Mouse (Mus musculus): ENCODE results near the gene Brca1. TPM values are rescaled to one million over a fixed set of nuclear protein-coding genes. Genes with fewer than 3 reads are reported as not detected.
A peak's percentile ranks its signal among the peaks of the same experiment; 100 is the strongest.
"Not testable (repeated sequence)": the region's sequence is repeated elsewhere in the genome, so short reads cannot be mapped to it uniquely, and the experiment has no call there.

The Brca1 gene
- polyA plus RNA-seq (2015; fragmentation: Nextera tagmentation; extraction: Ambion mirVana): 12.9 and 14.4 TPM in 2 replicates

DNA sequence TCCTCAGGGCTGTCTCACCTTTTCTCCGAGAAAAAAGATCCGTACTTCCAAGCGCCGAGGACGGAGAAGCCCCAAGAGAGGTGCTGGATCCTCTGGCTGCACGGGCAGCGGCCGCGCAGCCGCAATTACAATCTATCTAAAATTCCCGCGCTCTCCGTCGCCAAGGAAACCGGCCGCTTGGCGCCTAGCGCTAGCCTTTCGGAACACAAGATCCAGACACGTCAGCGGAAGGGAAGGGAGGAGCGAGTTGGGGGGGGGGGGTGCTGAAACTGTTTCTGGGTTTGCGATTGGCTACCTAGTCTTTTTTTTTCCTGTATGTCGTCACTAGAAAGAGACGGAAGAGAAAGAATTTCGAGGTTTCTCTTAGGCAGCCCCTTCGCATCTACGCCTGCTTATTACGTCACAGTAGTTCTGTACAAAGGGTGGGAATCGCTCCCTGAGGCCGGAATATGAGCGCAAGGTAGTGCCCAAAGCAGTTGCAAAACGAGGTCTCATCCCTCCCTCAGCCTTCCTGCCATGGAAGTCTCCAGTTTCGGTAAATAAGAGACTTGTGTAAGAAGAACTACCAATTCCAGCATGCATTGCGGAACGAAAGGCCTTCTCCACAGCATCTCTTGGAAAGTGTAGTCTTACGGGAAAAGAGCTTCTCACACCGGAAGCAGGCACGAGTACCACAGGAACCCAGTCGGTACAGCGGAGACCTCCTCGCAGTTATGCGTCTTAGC lies at the start of gene Brca1, which contains the start of gene Nbr1:
TSS of gene Brca1 (minus strand) at position 205 of the 725 bp plus-strand sequence.
TSS of gene Nbr1 (plus strand) at position 399 of the 725 bp plus-strand sequence.
- Histone ChIP-seq H3K27me3 (no peaks in the 10 kb centered on the region), H3K27ac (peak within 1 kb of the TSS; percentile 96), H3K36me3 (peaks cover 33% of the 10 kb centered on the region), H3K4me3 (replicated peaks) (peak within 1 kb of the TSS; percentile 82), H3K9ac (peak within 1 kb of the TSS; percentile 71), H3K4me2 (peak within 1 kb of the TSS; percentile 80), H3K9me3 (replicated peaks) (no peaks in the 10 kb centered on the region), H3K4me1 (peaks cover 31% of the 10 kb centered on the region)
- peak; percentile 83 for ATAC-seq (replicated peaks; ENCODE audit: low FRiP score)
- under 1% methylated on average over 43 of the region's 43 CpGs for WGBS

GRCm38 (mm10) chr11:101599156-101599555 lies 47.4 kb upstream of the Brca1 start, which contains the start of gene Gm11634:
Gene Gm11634, minus strand, starts transcription at chr11:101599256.
- H3K27ac ChIP-seq: no peak within 1 kb of the TSS
- H3K27me3 ChIP-seq: 0 out of 2 replicates have a peak, but pooled peaks cover 10% of the 10 kb centered on the region
- H3K9me3 ChIP-seq (replicated peaks): no peaks in the 10 kb centered on the region
- no peaks in the 10 kb centered on the region for H3K36me3 ChIP-seq
- no peak for ATAC-seq (replicated peaks; ENCODE audit: low FRiP score)
- H3K4me3 ChIP-seq (replicated peaks): no peak within 1 kb of the TSS
- no peak within 1 kb of the TSS for H3K4me2 ChIP-seq
- WGBS: 78% methylated on average over 6 of the region's 6 CpGs
- H3K9ac ChIP-seq: no peak within 1 kb of the TSS
- peaks cover 1% of the 10 kb centered on the region; the same call in 1 of the 2 replicates for H3K4me1 ChIP-seq

DNA sequence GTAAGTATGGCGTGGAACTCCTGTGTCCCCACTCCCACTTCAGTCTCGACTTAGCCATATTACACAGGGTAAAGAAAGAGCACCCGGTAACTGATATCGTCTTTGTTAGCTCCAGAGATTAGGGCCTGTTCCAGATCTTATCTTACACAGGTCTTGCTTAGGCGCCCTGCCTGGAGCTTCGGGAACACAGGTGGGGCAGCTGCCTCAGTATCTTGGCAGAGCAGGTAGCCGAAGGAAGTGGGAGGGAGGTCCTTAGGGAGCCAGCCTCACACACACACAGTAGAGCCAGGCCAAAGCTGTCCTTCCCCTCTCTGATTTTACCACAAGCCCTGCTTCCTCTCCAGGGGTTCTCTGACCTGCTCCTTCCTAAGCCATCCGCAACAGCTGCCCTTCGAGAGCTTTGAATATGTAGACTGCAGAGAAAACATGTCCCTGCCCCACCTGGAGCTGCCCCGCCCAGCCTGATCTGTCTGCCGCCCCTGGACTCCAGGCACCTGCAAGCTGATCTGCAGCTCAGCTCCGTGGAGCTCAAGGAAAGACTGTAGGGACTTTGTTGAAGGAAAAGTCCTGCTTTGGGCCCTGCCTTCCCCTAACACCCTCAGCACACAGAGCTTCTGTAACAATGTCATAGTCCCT lies 38.4 kb upstream of the Brca1 start:
- Histone ChIP-seq H3K4me3 (replicated peaks) (no peak overlapping the region), H3K36me3 (peaks cover 5% of the 10 kb centered on the region; the same call in 1 of the 2 replicates), H3K27me3 (no peaks in the 10 kb centered on the region), H3K9me3 (replicated peaks) (no peaks in the 10 kb centered on the region), H3K27ac (no peak overlapping the region), H3K4me2 (no peak overlapping the region), H3K9ac (no peak overlapping the region), H3K4me1 (no peaks in the 10 kb centered on the region)
- 77% methylated on average over 12 of the region's 12 CpGs for WGBS
- no peak for ATAC-seq (replicated peaks; ENCODE audit: low FRiP score)

GRCm38 (mm10) chr11:101589444-101589843 lies 37.7 kb upstream of the Brca1 start:
- no peak for ATAC-seq (replicated peaks; ENCODE audit: low FRiP score)
- Histone ChIP-seq H3K4me2 (no peak overlapping the region), H3K36me3 (peaks cover 5% of the 10 kb centered on the region; the same call in 1 of the 2 replicates), H3K4me1 (no peaks in the 10 kb centered on the region), H3K27ac (no peak overlapping the region), H3K27me3 (no peaks in the 10 kb centered on the region), H3K9me3 (replicated peaks) (no peaks in the 10 kb centered on the region), H3K4me3 (replicated peaks) (no peak overlapping the region), H3K9ac (no peak overlapping the region)
- WGBS: 28% methylated on average over 5 of the region's 5 CpGs

DNA sequence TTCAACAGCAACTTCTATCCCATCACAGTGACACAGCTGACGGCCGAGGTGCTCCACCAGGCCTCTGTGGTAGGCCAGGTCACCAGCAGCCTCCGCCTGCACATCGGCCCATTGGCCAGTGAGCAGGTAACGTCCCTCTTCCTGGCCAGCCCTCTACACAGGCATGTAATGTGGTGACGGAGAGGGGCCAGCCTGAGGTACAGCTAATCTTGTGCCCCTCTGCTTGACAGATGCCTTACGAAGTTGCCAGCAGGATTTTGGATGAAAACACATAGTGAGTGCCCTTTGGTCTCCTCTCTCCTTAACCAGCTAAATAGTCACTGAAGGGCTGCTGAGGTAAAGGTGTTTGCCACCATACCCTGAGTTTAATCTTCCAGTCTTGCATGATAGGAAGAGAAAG lies 37.1 kb upstream of the Brca1 start:
- Histone ChIP-seq H3K36me3 (peaks cover 5% of the 10 kb centered on the region; the same call in 1 of the 2 replicates), H3K4me1 (no peaks in the 10 kb centered on the region), H3K9me3 (replicated peaks) (no peaks in the 10 kb centered on the region), H3K27ac (no peak overlapping the region), H3K9ac (no peak overlapping the region), H3K27me3 (no peaks in the 10 kb centered on the region), H3K4me2 (no peak overlapping the region), H3K4me3 (replicated peaks) (no peak overlapping the region)
- no peak for ATAC-seq (replicated peaks; ENCODE audit: low FRiP score)
- WGBS: 90% methylated on average over 7 of the region's 7 CpGs

DNA sequence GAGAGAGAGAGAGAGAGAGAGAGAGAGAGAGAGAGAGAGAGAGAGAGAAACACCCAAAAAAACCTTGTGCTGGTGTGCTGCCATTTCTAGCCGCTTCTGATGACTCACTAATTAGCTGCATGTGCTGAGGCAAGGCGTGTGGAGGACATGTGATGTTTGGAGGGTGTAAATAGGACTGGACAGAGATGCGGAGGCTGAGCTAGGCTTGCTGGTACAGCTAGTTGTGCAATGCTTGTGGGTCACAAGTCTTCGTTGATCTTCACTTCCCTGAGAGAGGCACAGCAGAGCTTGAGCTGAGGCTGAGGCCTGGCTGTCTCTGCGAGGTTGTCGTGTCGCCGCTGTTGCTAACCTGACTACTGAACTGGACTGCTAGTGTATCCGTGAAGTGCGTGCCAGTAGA lies 35.9 kb upstream of the Brca1 start:
- no peaks in the 10 kb centered on the region for H3K27me3 ChIP-seq
- peaks cover 5% of the 10 kb centered on the region; the same call in 1 of the 2 replicates for H3K36me3 ChIP-seq
- no peaks in the 10 kb centered on the region for H3K9me3 ChIP-seq (replicated peaks)
- H3K4me3 ChIP-seq (replicated peaks): no peak overlapping the region
- H3K9ac ChIP-seq: no peak overlapping the region
- H3K27ac ChIP-seq: no peak overlapping the region
- no peak overlapping the region for H3K4me2 ChIP-seq
- 92% methylated on average over 10 of the region's 10 CpGs for WGBS
- ATAC-seq (replicated peaks; ENCODE audit: low FRiP score): no peak
- no peaks in the 10 kb centered on the region for H3K4me1 ChIP-seq

DNA sequence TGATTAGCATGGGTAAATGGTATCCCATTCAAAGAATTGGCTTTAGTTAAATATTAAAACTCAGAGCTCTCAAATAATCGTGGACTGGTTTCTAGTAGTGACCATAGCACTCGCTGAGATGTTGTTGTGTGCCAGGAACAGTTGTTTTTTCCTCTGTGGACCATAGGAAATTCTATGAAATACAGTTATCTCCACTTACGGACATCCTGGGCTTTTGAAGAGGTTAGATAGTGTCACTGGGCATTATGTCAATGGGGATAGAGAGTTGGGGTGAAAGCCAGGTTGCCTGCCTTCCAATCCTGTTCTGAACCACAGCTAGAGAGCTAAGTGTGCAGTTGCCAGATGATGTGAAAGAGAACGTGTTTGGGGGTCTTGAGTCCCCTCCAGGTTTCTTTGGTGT lies 34.0 kb upstream of the Brca1 start:
- 81% methylated on average over 4 of the region's 4 CpGs for WGBS
- H3K36me3 ChIP-seq: peaks cover 10% of the 10 kb centered on the region; the same call in 1 of the 2 replicates
- peaks cover 8% of the 10 kb centered on the region for H3K4me1 ChIP-seq
- no peak for ATAC-seq (replicated peaks; ENCODE audit: low FRiP score)
- no peak overlapping the region for H3K9ac ChIP-seq
- no peaks in the 10 kb centered on the region for H3K9me3 ChIP-seq (replicated peaks)
- no peak overlapping the region for H3K27ac ChIP-seq
- H3K27me3 ChIP-seq: no peaks in the 10 kb centered on the region
- H3K4me2 ChIP-seq: no peak overlapping the region
- no peak overlapping the region for H3K4me3 ChIP-seq (replicated peaks)

GRCm38 (mm10) chr11:101585031-101585430 lies 33.3 kb upstream of the Brca1 start:
- 96% methylated on average over 1 of the region's 1 CpGs for WGBS
- H3K4me2 ChIP-seq; H3K27ac ChIP-seq; ATAC-seq (replicated peaks; ENCODE audit: low FRiP score); H3K4me3 ChIP-seq (replicated peaks); H3K9ac ChIP-seq; H3K27me3 ChIP-seq; H3K9me3 ChIP-seq (replicated peaks); H3K4me1 ChIP-seq: not testable (repeated sequence)
- peaks cover 18% of the 10 kb centered on the region for H3K36me3 ChIP-seq

- no peak overlapping the region for H3K9ac ChIP-seq
- H3K9me3 ChIP-seq (replicated peaks): no peaks in the 10 kb centered on the region
- 88% methylated on average over 2 of the region's 2 CpGs for WGBS
- H3K27me3 ChIP-seq: no peaks in the 10 kb centered on the region
- no peak overlapping the region for H3K27ac ChIP-seq
- H3K4me1 ChIP-seq: peaks cover 8% of the 10 kb centered on the region
- H3K4me2 ChIP-seq: no peak overlapping the region
- H3K36me3 ChIP-seq: peaks cover 34% of the 10 kb centered on the region
- no peak overlapping the region for H3K4me3 ChIP-seq (replicated peaks)
- ATAC-seq (replicated peaks; ENCODE audit: low FRiP score): no peak
These were observed 31.4 kb upstream of the Brca1 start for GRCm38 (mm10) chr11:101583205-101583604.

- WGBS: 21% methylated on average over 31 of the region's 31 CpGs
- Histone ChIP-seq H3K27ac (peak within 1 kb of the TSS; percentile 30; the same call in 1 of the 2 replicates), H3K4me3 (replicated peaks) (peak within 1 kb of the TSS; percentile 53), H3K4me2 (peak within 1 kb of the TSS; percentile 65), H3K36me3 (peaks cover 43% of the 10 kb centered on the region), H3K9me3 (replicated peaks) (no peaks in the 10 kb centered on the region), H3K4me1 (peaks cover 8% of the 10 kb centered on the region), H3K9ac (peak within 1 kb of the TSS; percentile 53; the same call in 1 of the 2 replicates), H3K27me3 (no peaks in the 10 kb centered on the region)
- ATAC-seq (replicated peaks; ENCODE audit: low FRiP score): peak; percentile 62
These were observed 30.6 kb upstream of the Brca1 start, which contains the start of gene Tmem106a for GRCm38 (mm10) chr11:101582054-101583035. Gene Tmem106a, plus strand, starts transcription at chr11:101582242.

GRCm38 (mm10) chr11:101581081-101581764 lies 29.5 kb upstream of the Brca1 start:
- Histone ChIP-seq H3K4me3 (replicated peaks) (no peak overlapping the region), H3K9me3 (replicated peaks) (no peaks in the 10 kb centered on the region), H3K27ac (0 out of 2 replicates have a peak overlapping the region, but pooled peaks have one; percentile 20), H3K4me1 (peaks cover 8% of the 10 kb centered on the region), H3K9ac (no peak overlapping the region), H3K36me3 (peaks cover 50% of the 10 kb centered on the region), H3K27me3 (no peaks in the 10 kb centered on the region), H3K4me2 (no peak overlapping the region)
- 75% methylated on average over 6 of the region's 6 CpGs for WGBS
- ATAC-seq (replicated peaks; ENCODE audit: low FRiP score): no peak
